7 mouse cellular contexts compared by ENCODE assay signal in the genomic region with DNA sequence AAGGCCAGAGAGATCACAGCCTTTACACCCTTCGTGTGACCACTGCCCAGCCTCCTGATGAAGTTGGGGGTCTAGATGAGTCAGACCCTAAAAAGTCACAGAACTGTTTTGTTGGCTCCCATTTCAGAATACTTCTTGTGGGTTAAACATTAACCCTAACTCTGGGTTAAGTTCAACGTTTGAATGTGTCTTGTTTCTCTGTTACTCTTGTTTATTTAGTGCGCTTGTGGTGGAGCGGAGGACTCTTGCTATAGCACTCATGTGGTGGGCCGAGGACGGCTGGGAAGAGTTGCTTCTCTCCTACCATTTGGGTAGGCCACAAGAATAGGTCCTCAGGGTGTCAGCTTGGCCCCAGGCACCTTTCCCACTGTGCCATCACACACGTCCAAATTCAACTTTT. TPM values are rescaled to one million over a fixed set of nuclear protein-coding genes. Genes with fewer than 3 reads are reported as not detected.
DNase-seq lines count a peak whose midpoint lies in the region; ATAC-seq lines count a peak whose summit lies in the region.

No protein-coding gene starts in this region.

- peaks cover 92% of the 10 kb centered on the region for H3K4me1 ChIP-seq in kidney, embryonic 15.5 days
- H3K4me1 ChIP-seq in embryonic facial prominence, embryonic 15.5 days, result peaks cover 72% of the 10 kb centered on the region
- peaks cover 62% of the 10 kb centered on the region for H3K4me1 ChIP-seq in liver, embryonic 13.5 days (replicated peaks)

- no peak for DNase-seq in kidney, adult 11 months
- DNase-seq in R1 (ENCODE audit: low read depth, low spot score), result peak; percentile 10
- no peak for DNase-seq in liver, embryonic 13.5 days
- DNase-seq in cerebellum, postnatal 25 days, result no peak
- no peak for DNase-seq in c-Kit-positive CD71-positive TER-119-positive erythroid progenitor cells, embryonic 14.5 days (ENCODE audit: low spot score)

- no peaks in the 10 kb centered on the region for H3K36me3 ChIP-seq in kidney, embryonic 15.5 days
- H3K36me3 ChIP-seq in embryonic facial prominence, embryonic 15.5 days, result no peaks in the 10 kb centered on the region
- H3K36me3 ChIP-seq in liver, embryonic 13.5 days, result no peaks in the 10 kb centered on the region

- no peak overlapping the region for H3K4me3 ChIP-seq in kidney, embryonic 15.5 days (replicated peaks)
- no peak overlapping the region for H3K4me3 ChIP-seq in embryonic facial prominence, embryonic 15.5 days (replicated peaks)
- no peak overlapping the region for H3K4me3 ChIP-seq in liver, embryonic 13.5 days (replicated peaks)

- peak overlapping the region; percentile 87 for H3K27ac ChIP-seq in kidney, embryonic 15.5 days
- peak overlapping the region; percentile 92 for H3K27ac ChIP-seq in embryonic facial prominence, embryonic 15.5 days (replicated peaks)
- peak overlapping the region; percentile 58 for H3K27ac ChIP-seq in liver, embryonic 13.5 days

- no peak overlapping the region for H3K9ac ChIP-seq in kidney, embryonic 15.5 days
- H3K9ac ChIP-seq in embryonic facial prominence, embryonic 15.5 days, result no peak overlapping the region
- H3K9ac ChIP-seq in liver, embryonic 13.5 days, result no peak overlapping the region

- no peak overlapping the region for H3K4me2 ChIP-seq in kidney, embryonic 15.5 days
- no peak overlapping the region for H3K4me2 ChIP-seq in embryonic facial prominence, embryonic 15.5 days (replicated peaks)
- no peak overlapping the region for H3K4me2 ChIP-seq in liver, embryonic 13.5 days

- no peaks in the 10 kb centered on the region for H3K27me3 ChIP-seq in kidney, embryonic 15.5 days
- no peaks in the 10 kb centered on the region for H3K27me3 ChIP-seq in embryonic facial prominence, embryonic 15.5 days
- peaks cover 22% of the 10 kb centered on the region for H3K27me3 ChIP-seq in liver, embryonic 13.5 days

- 68% methylated on average over 7 of the region's 7 CpGs for WGBS in kidney, embryonic 15.5 days
- WGBS in embryonic facial prominence, embryonic 15.5 days, result 73% methylated on average over 7 of the region's 7 CpGs
- WGBS in liver, embryonic 13.5 days (ENCODE audit: insufficient replicate concordance), result 68% methylated on average over 7 of the region's 7 CpGs

- ATAC-seq in kidney, embryonic 15.5 days (replicated peaks; ENCODE audit: low FRiP score), result no peak
- no peak for ATAC-seq in embryonic facial prominence, embryonic 15.5 days (ENCODE audit: insufficient number of reproducible peaks, low FRiP score, low TSS enrichment, low read depth)
- ATAC-seq in liver, embryonic 13.5 days (ENCODE audit: low read depth), result no peak

- no peaks in the 10 kb centered on the region for H3K9me3 ChIP-seq in kidney, embryonic 15.5 days (replicated peaks)
- H3K9me3 ChIP-seq in embryonic facial prominence, embryonic 15.5 days (replicated peaks), result no peaks in the 10 kb centered on the region
- H3K9me3 ChIP-seq in liver, embryonic 13.5 days (replicated peaks), result no peaks in the 10 kb centered on the region

RNA-seq across cellular contexts. Expression of a gene that starts 7.5 kb away (rescaled TPM):
- polyA plus RNA-seq in kidney, embryonic 15.5 days (2015; fragmentation: Nextera tagmentation; extraction: Ambion mirVana), result 133 and 143 TPM in 2 replicates
- polyA plus RNA-seq in embryonic facial prominence, embryonic 15.5 days (2015; fragmentation: Nextera tagmentation; extraction: Ambion mirVana), result 142 and 160 TPM in 2 replicates
- polyA plus RNA-seq in liver, embryonic 13.5 days (2015; fragmentation: Nextera tagmentation; extraction: Ambion mirVana), result 20.9 and 23.2 TPM in 2 replicates

RNA-seq across cellular contexts. Expression of a gene that starts 25.4 kb away (rescaled TPM):
- polyA plus RNA-seq in kidney, embryonic 15.5 days (2015; fragmentation: Nextera tagmentation; extraction: Ambion mirVana), result 16.4 and 20.9 TPM in 2 replicates
- 37.7 and 37.9 TPM in 2 replicates for polyA plus RNA-seq in embryonic facial prominence, embryonic 15.5 days (2015; fragmentation: Nextera tagmentation; extraction: Ambion mirVana)
- 1.1 and 1.2 TPM in 2 replicates for polyA plus RNA-seq in liver, embryonic 13.5 days (2015; fragmentation: Nextera tagmentation; extraction: Ambion mirVana)

RNA-seq across cellular contexts. Expression of a gene that starts 41.8 kb away (rescaled TPM):
- polyA plus RNA-seq in kidney, embryonic 15.5 days (2015; fragmentation: Nextera tagmentation; extraction: Ambion mirVana), result 29.5 and 31.0 TPM in 2 replicates
- 24.7 and 27.3 TPM in 2 replicates for polyA plus RNA-seq in embryonic facial prominence, embryonic 15.5 days (2015; fragmentation: Nextera tagmentation; extraction: Ambion mirVana)
- polyA plus RNA-seq in liver, embryonic 13.5 days (2015; fragmentation: Nextera tagmentation; extraction: Ambion mirVana), result 23.6 and 23.8 TPM in 2 replicates

RNA-seq across cellular contexts. Expression of a gene that starts 59.3 kb away (rescaled TPM):
- polyA plus RNA-seq in kidney, embryonic 15.5 days (2015; fragmentation: Nextera tagmentation; extraction: Ambion mirVana), result 141 and 147 TPM in 2 replicates
- 130 and 137 TPM in 2 replicates for polyA plus RNA-seq in embryonic facial prominence, embryonic 15.5 days (2015; fragmentation: Nextera tagmentation; extraction: Ambion mirVana)
- polyA plus RNA-seq in liver, embryonic 13.5 days (2015; fragmentation: Nextera tagmentation; extraction: Ambion mirVana), result 49.0 and 52.9 TPM in 2 replicates
